In the genomic region with DNA sequence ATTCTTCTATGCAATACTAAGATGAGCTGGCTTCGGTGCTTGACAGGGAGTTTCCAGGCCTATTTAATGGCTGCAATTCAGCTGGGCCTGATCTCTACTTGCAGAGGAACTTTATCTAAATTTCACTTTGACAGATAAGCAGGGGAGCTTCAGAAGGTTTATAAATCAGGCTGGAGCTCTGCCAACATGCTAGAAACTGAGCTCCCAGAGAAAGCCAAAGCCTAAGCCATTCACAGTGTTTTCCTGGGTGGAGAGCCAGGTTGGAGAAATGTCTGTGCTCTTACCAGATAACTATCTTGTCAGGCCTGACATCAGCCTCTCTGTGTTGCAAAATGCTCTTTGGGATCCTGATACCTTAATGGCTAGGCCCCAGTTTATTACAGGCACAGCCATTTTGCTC, we compare ENCODE assay signal across 8 mouse cellular contexts. TPM values are rescaled to one million over a fixed set of nuclear protein-coding genes. Genes with fewer than 3 reads are reported as not detected.
A peak's percentile ranks its signal among the peaks of the same experiment; 100 is the strongest.
DNase-seq lines count a peak whose midpoint lies in the region; ATAC-seq lines count a peak whose summit lies in the region.

No protein-coding gene starts in this region.

- ATAC-seq in hindbrain, embryonic 11.5 days (ENCODE audit: low FRiP score): no peak
- ATAC-seq in heart, embryonic 15.5 days (replicated peaks; ENCODE audit: insufficient number of reproducible peaks, insufficient read depth, low FRiP score, low read depth): no peak
- no peak for ATAC-seq in limb, embryonic 13.5 days (ENCODE audit: low FRiP score, low read depth)
- ATAC-seq in megakaryocyte, adult 5-6 weeks (ENCODE audit: poor library complexity, severe bottlenecking): no peak

- H3K9ac ChIP-seq in hindbrain, embryonic 11.5 days (ENCODE audit: low read depth, low read length): no peak overlapping the region
- H3K9ac ChIP-seq in heart, embryonic 15.5 days: no peak overlapping the region
- no peak overlapping the region for H3K9ac ChIP-seq in limb, embryonic 13.5 days

- peaks cover 21% of the 10 kb centered on the region for H3K4me1 ChIP-seq in hindbrain, embryonic 10.5 days (replicated peaks)
- H3K4me1 ChIP-seq in hindbrain, embryonic 11.5 days (replicated peaks; ENCODE audit: control insufficient read depth, insufficient read depth, low read length): 0 out of 2 replicates have a peak, but pooled peaks cover 4% of the 10 kb centered on the region
- H3K4me1 ChIP-seq in heart, embryonic 15.5 days (replicated peaks): peaks cover 13% of the 10 kb centered on the region
- peaks cover 49% of the 10 kb centered on the region for H3K4me1 ChIP-seq in limb, embryonic 13.5 days

- no peak overlapping the region for H3K4me3 ChIP-seq in hindbrain, embryonic 10.5 days
- no peak overlapping the region for H3K4me3 ChIP-seq in hindbrain, embryonic 11.5 days (ENCODE audit: low read depth, low read length)
- no peak overlapping the region for H3K4me3 ChIP-seq in heart, embryonic 15.5 days
- no peak overlapping the region for H3K4me3 ChIP-seq in limb, embryonic 13.5 days

- 94% methylated on average over 1 of the region's 1 CpGs for WGBS in hindbrain, embryonic 10.5 days
- 81% methylated on average over 1 of the region's 1 CpGs for WGBS in hindbrain, embryonic 11.5 days
- 34% methylated on average over 1 of the region's 1 CpGs for WGBS in heart, embryonic 15.5 days
- 39% methylated on average over 1 of the region's 1 CpGs for WGBS in limb, embryonic 13.5 days

- DNase-seq in hindbrain, embryonic 10.5 days (ENCODE audit: low spot score): no peak
- no peak for DNase-seq in hindbrain, embryonic 11.5 days (ENCODE audit: low spot score)
- peak; percentile 17 for DNase-seq in adrenal gland, postnatal 14 days
- DNase-seq in frontal cortex, adult 2 months (ENCODE audit: extremely low spot score in 1 of 2, low spot score in 1 of 2): no peak
- DNase-seq in right cerebral cortex, postnatal 10 days (ENCODE audit: low spot score in 2 of 2): no peak

- H3K9me3 ChIP-seq in hindbrain, embryonic 10.5 days: peaks cover 7% of the 10 kb centered on the region; the same call in 1 of the 2 replicates
- 0 out of 2 replicates have a peak, but pooled peaks cover 4% of the 10 kb centered on the region for H3K9me3 ChIP-seq in hindbrain, embryonic 11.5 days (ENCODE audit: control insufficient read depth, low read length)
- H3K9me3 ChIP-seq in heart, embryonic 15.5 days (replicated peaks): no peaks in the 10 kb centered on the region
- H3K9me3 ChIP-seq in limb, embryonic 13.5 days: peaks cover 5% of the 10 kb centered on the region; the same call in 1 of the 2 replicates

- no peaks in the 10 kb centered on the region for H3K27me3 ChIP-seq in hindbrain, embryonic 10.5 days (ENCODE audit: insufficient read depth, poor library complexity, severe bottlenecking)
- H3K27me3 ChIP-seq in hindbrain, embryonic 11.5 days (ENCODE audit: control insufficient read depth, insufficient read depth, low read length): no peaks in the 10 kb centered on the region
- no peaks in the 10 kb centered on the region for H3K27me3 ChIP-seq in heart, embryonic 15.5 days
- H3K27me3 ChIP-seq in limb, embryonic 13.5 days: no peaks in the 10 kb centered on the region

- peak overlapping the region; percentile 65 for H3K27ac ChIP-seq in hindbrain, embryonic 10.5 days
- no peak overlapping the region for H3K27ac ChIP-seq in hindbrain, embryonic 11.5 days (ENCODE audit: low read depth, low read length)
- peak overlapping the region; percentile 73 for H3K27ac ChIP-seq in heart, embryonic 15.5 days
- peak overlapping the region; percentile 94 for H3K27ac ChIP-seq in limb, embryonic 13.5 days

- no peak overlapping the region for H3K4me2 ChIP-seq in hindbrain, embryonic 11.5 days (replicated peaks; ENCODE audit: low read depth, low read length)
- peak overlapping the region; percentile 32; the same call in 1 of the 2 replicates for H3K4me2 ChIP-seq in heart, embryonic 15.5 days
- peak overlapping the region; percentile 40 for H3K4me2 ChIP-seq in limb, embryonic 13.5 days (replicated peaks)

- H3K36me3 ChIP-seq in hindbrain, embryonic 10.5 days: no peaks in the 10 kb centered on the region
- H3K36me3 ChIP-seq in hindbrain, embryonic 11.5 days (ENCODE audit: control insufficient read depth, insufficient read depth, low read length): no peaks in the 10 kb centered on the region
- no peaks in the 10 kb centered on the region for H3K36me3 ChIP-seq in heart, embryonic 15.5 days
- H3K36me3 ChIP-seq in limb, embryonic 13.5 days: no peaks in the 10 kb centered on the region

RNA-seq across cellular contexts. Expression of a gene that starts 48.6 kb away (rescaled TPM):
- polyA plus RNA-seq in hindbrain, embryonic 10.5 days (2016; fragmentation: Nextera tagmentation; extraction: Ambion mirVana): 78.7 and 97.1 TPM in 2 replicates
- polyA plus RNA-seq in hindbrain, embryonic 11.5 days (2014; fragmentation: Nextera tagmentation; extraction: Ambion mirVana): 106 and 124 TPM in 2 replicates
- 48.4 and 52.2 TPM in 2 replicates for total RNA-seq in adrenal gland, postnatal 14 days (2021)
- polyA plus RNA-seq in heart, embryonic 15.5 days (2015; fragmentation: Nextera tagmentation; extraction: Ambion mirVana): 37.2 and 47.7 TPM in 2 replicates
- polyA plus RNA-seq in limb, embryonic 13.5 days (2015; fragmentation: Nextera tagmentation; extraction: Ambion mirVana): 264 and 265 TPM in 2 replicates
- 10.6 and 10.9 TPM in 2 replicates for polyA plus RNA-seq in frontal cortex, adult 2 months (2012; rRNA removed)
- total RNA-seq in megakaryocyte, adult 5-6 weeks (2015): 0.27 TPM in 1 of 2 replicates, not detected in the other
- total RNA-seq in megakaryocyte, adult 5-6 weeks (2017): not detected in 2 replicates
